Mouse (Mus musculus) cerebellum, adult 11 months (tissue): Measurements from ENCODE around the gene Cntn4.

Experiments used
- DNase-seq: peaks from one replicate; pipeline ENCODE4 v3.0.0; 2022

Cntn4 gene

DNA sequence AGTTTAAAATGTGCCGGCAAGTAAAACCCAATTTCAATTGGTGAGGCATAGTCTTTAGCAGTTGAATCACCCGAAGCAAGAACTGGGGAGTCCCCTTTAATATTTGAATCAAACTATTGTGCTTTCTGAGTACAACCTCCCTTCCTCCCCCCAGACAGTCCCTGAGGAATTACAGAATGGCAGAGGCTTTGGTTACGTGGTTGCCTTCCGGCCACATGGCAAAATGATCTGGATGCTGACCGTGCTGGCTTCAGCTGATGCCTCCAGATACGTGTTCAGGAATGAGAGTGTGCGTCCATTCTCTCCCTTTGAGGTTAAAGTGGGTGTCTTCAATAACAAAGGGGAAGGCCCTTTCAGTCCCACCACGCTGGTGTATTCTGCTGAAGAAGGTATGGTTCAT lies 998.1 kb downstream of the Cntn4 start:
- no peak for DNase-seq

DNA sequence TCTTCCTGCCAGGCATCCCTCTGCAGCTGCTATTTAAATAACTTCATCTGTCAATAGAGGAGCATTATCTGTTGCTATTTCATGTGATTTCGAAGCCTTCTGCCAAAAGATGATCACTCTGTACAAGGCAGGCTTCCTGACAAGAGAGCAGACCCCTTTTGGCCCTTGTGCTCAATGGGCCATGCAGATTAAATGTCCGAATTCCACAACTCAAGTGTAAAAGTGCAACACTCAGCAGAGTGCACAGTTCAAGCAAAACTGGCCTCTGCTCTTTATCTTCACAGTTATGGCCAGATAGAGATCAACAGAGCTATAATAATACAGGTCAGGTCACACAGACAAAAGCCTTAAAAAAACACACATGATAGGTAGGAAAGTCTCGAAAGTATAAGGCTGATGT lies 1024.5 kb downstream of the Cntn4 start:
- no peak for DNase-seq

DNA sequence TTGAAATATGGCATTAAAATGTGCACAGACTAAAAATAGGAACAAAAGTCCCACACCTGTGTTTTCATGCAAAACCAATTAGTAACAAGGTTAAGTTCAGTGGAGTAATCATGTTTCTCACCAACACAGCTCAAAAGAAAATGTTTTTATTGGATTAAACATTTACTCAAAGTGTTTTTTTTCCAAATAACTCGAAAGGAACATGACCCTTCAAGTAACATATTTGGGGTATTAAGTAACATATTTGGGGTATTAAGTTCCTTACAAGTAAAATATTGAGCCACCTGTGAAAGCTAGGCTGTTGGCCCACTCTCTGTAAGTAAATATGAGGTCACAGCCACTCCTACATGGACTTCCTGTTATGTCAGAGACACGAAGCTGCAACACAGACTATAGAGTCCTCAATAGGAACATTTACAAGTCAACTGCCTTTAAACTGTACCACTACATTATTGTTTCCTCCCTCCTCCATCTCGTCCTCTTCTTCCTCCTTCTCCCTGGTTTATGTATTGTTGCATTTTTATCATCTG lies 1028.1 kb downstream of the Cntn4 start:
- DNase-seq, result no peak

DNA sequence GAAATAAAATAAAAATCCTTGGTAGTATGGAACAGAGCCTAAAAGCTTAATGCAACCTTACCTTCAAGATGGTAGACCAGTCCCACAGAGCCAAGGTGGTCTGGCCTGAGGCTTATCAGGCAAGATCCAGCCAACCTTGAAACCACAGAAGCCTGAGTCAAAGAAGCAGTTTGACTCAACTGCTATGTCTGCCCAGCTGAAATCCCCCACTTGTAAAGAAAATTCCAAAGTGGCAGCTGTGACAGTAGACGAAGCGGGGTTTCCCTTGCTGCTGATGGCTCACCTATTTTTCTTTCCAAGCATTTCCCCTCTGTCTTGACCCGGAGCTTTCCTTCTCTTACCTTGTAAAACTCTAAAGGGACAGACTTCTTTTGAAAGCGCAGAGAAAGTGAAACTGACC lies 1048.2 kb downstream of the Cntn4 start:
- no peak for DNase-seq

DNA sequence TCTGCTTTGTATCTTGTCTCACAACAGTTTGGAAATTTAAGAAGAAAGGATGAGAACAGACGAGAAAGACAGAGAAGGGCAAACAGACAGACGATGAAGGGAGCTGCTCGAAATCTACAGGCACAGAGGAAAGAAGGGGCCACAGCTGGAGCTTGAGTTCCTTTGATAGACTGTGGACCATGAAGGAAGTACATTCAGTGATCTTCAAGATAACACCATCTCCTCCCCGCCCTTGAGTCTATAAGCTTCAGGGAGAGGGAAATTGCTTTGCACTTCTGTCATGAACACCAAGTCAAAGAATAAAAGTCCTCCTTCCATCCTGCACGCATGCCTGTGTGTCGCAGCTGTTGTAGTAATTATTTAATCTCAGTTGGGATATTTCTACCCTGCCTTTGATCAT lies 1048.6 kb downstream of the Cntn4 start:
- no peak for DNase-seq

DNA sequence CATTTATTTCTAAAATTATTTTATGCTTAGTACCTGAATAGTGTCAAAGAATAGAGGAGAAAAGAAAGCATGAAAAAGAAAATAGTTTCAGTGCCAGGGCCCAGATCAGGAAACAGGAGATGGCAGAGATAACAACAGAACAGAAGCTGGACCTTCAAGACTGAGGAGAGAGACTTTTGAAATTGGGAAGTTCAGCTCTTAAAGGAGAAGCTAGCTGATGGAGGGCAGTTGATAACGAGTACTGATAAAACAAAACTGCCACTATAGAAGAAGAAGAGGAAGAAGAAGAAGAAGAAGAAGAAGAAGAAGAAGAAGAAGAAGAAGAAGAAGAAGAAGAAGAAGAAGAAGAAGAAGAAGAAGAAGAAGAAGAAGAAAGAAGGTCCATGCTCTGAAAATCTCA lies 1050.2 kb downstream of the Cntn4 start:
- no peak for DNase-seq

DNA sequence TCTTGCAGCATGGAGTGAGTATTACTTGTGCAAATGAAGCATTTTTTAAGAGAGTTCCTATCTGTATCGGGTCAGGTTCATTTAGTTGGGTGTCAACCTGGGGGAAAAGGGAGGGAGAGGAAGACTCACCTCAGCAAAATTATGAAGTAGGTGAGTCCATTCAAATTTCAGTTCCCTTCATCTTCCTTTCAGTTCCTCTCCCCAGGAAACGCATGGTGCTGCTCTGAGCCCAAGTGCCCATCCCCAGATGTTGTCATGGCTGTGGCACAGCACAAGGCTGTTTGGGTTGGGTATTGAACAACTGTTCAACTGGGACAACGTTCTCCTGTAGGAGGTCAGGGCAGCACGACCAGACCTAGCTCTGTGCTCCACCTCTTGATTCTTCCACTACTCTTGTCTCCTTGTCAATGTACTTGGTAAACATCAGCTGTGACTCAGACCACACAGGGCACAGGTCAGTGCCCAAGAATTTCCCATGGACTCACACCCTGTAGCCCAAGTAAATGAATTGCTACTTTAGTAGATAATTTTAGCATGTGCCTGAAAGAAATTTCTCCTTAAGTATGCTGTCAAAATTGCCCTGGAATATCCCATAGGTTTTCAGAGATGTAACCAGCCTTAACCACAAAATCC lies 1052.3 kb downstream of the Cntn4 start:
- no peak for DNase-seq

DNA sequence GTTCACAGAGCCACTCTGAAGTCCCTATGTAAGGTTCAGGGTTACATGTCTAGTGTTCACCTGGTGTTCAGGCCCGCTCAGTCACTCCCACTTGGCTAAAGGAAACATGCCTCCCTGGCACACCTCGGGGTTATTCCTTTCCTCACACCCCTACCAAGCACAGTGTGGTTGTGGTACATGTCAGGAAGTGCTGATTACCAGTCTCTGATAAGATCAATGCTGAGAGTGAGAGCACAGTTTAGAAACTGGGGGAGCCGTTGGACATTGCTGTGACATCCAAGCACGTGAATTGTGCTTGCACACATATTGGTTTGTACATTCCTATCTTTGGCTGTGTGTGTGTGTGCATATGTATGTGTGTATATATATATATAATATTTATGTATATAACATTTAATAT lies 1055.1 kb downstream of the Cntn4 start:
- no peak for DNase-seq

DNA sequence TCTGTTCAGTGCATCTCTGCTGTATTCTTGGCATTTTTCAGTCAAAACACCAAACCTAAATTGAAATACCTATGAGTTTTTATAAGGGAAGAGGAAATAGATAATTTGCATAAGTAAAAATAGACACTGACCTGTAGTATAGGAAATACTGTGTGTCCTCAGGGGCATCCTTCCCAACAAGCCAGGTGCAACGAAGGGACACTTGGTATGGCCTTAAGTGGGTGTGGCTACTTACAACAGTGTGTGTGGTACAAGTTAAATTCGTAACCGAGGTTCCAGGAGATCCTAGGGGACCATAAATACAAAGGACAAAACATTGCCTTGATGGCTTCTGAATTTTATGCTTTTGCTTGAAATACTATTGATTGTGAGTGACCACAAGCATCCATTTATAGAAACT lies 1060.8 kb downstream of the Cntn4 start:
- DNase-seq, result no peak

DNA sequence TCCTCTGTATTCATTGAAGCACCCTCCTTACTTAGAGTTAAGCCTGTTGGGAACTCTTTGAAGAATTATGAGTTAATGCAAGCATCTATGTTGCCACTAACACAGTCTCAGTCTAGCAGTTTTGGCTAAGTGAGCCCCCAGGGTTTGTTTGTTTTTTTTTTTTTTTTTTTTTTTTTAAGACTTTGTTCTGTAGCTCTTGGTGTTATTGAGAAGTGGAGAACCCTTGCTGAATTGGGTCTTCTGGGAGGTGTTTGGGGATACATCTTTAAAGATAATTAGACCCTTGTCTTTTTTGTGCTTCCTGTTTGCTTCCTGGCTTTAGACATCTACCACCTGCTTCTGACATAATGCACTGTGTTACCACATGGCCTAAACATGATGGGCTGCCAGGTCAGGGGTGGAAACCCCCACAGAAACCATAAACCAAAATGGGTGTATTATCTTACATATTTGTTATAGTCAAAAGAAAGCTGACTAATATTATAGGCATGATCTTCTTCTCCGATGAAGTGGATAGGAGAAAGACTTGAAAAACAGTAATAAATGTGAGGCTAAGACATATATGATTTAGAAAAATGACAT lies 1062.9 kb downstream of the Cntn4 start:
- DNase-seq, result no peak

DNA sequence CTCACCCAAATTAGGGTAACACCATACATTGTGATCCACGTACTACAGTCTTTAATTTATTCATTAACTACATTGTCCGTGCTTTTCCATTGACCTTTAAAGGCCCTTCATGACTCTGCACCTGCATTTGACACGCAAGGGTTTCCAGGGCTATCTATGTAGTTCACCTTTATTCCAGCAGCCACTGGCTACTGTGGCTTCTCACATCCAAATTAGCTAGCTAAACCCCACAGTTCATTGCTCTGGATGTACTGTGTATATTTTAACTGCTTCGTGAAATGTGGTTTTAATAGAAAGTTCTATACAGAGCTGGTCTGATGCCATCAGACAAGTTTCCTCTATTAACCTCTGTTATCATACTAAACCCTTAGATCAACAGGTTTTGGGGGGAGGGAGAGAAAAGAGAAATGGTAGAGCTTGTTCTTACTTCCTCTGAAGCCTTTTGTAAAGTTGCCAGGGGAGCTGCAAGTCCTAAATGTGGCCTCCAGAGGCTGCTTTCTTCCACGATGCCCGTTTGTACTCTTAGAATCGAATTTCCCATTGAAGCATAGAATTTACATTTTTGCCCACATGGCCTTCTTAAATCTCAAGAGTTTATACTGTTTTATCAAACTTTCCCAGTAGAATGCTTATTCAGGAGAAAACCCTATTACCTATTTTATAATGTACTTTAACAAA lies 1066.2 kb downstream of the Cntn4 start:
- no peak for DNase-seq

DNA sequence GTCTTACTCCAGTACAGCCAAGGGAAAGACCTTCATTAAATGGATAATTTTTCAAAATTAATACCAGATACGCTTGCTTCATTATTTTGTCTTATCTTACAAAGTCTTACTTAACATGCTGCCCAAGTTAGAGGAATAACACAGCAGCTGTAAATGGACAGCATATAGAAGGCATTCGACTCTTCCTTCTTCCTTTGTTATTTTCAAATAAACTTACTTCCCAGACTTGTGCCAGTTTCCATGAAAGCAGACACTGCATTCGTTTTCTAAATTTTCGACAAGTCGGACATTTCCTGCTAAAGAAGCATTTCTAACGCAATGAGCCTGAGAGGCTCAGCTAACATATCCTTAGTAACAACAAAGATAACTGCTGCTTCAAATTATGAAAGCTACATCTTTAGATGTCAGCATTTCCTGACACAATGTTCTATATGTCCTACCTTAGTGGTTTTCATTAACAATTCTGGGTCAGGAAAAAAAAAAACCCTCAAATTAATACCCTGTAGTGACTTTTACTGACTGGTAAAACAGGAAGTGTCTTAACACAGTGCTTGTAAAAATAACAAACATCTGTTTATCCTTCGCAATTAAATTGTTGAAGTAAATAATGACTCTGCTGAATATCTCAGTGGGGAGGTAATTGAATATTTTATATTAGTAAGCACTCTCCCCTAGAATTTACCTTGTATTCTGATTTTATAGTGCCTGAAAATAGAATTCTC lies 1068.4 kb downstream of the Cntn4 start:
- DNase-seq, result no peak

DNA sequence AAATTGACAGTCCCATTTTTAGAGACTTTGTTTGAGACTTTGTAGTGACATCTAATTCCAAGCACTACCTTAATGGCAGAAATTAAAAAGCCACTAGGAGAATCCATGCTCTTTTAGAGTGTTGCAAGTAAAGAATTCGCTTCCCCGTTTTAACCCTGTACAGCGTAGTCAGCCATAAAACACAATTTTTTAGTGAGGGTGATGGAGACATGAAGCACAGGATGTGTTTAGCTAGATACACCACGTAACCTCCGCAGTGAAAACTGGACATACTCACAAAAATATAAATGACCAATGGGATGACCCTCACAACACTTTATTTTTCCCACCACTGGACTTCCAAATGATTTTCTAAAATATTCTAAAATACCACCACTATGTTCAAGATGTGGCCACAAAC lies 1069.8 kb downstream of the Cntn4 start:
- no peak for DNase-seq

DNA sequence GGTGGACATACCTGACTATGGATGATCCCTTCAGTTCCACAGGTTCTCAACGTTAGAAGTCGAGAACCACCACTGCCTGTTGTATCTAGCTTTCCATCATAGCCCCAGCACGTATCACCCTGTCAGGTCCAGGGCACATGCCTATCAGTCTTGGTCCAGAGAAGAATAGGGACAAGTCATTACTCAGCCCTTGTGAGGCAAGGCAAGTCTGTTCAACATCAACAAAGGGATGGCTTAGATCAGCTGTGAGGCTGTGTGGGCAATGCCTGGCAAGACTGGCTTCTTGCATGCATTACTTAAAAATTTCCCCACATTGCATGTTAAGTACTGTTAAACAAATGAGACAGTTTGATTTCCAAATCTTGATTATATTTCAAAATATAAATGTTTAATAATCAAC lies 1070.3 kb downstream of the Cntn4 start:
- no peak for DNase-seq
